Mouse (Mus musculus): Measurements from ENCODE around the gene Rce1. TPM values are rescaled to one million over a fixed set of nuclear protein-coding genes. Genes with fewer than 3 reads are reported as not detected.

The Rce1 gene
- total RNA-seq, 2 experiments from 2014 or later, result 35.7 to 39.5 TPM

Small RNA genes lying within 50 kb of the gene (microRNA-seq; reads per million reads assigned to microRNA genes)
- gene Mir6986, result 1.8 reads per million

Other genes starting within 250 kb of the Rce1 start
- 100 to 1,000 TPM; 104 to 106 TPM for gene Kdm2a, start 227.4 kb downstream of the Rce1 start, total RNA-seq (2021)
- 10 to 100 TPM; 18.0 to 19.7 TPM for gene Rhod, start 186.2 kb downstream of the Rce1 start, total RNA-seq (2021)
- gene Syt12, start 148.2 kb downstream of the Rce1 start, total RNA-seq (2021), result 10 to 100 TPM; 21.0 to 21.4 TPM
- 1 to 10 TPM; 2.0 to 4.1 TPM for gene 2010003K11Rik, start 127.1 kb downstream of the Rce1 start, total RNA-seq (2021)
- 100 to 1,000 TPM; 215 to 218 TPM for gene Pcx, start 115.2 kb downstream of the Rce1 start, total RNA-seq (2021)
- 10 to 100 TPM; 15.8 to 20.0 TPM for gene Lrfn4, start 10.0 kb downstream of the Rce1 start, total RNA-seq (2021)
- gene Gm960, start 73.0 kb upstream of the Rce1 start, total RNA-seq (2021), result under 1 TPM; 0.28 to 0.56 TPM
- gene Sptbn2, start 85.5 kb upstream of the Rce1 start, total RNA-seq (2021), result 1 to 10 TPM; 4.7 to 5.3 TPM
- gene Rbm4b, start 130.9 kb upstream of the Rce1 start, total RNA-seq (2021), result 10 to 100 TPM; 15.7 to 15.9 TPM
- gene Rbm4, start 168.3 kb upstream of the Rce1 start, total RNA-seq (2021), result 10 to 100 TPM; 65.4 to 65.7 TPM
- gene Gm21992, start 186.0 kb upstream of the Rce1 start, total RNA-seq (2021), result 10 to 100 TPM; 15.1 to 27.1 TPM
- 10 to 100 TPM; 55.8 to 57.7 TPM for gene Rbm14, start 186.0 kb upstream of the Rce1 start, total RNA-seq (2021)
- 10 to 100 TPM; 87.5 to 98.7 TPM for gene Ccs, start 213.7 kb upstream of the Rce1 start, total RNA-seq (2021)
- under 1 TPM in 1 of 2 experiments, not detected in 1; 0.17 TPM for gene Ccdc87, start 213.7 kb upstream of the Rce1 start, total RNA-seq (2021)
- gene Ctsf, start 229.5 kb upstream of the Rce1 start, total RNA-seq (2021), result 100 to 1,000 TPM; 256 to 274 TPM

Measured in adrenal gland, postnatal 4 days (tissue).